Mouse (Mus musculus) erythroblast, embryonic 14.5 days (primary cell): ENCODE results near the gene Trim65.

Experiments
- GATA1 ChIP-seq: IDR thresholded peaks from 2 replicates; pipeline ENCODE4 v1.6.1; 2012; ENCODE audit warnings: low read length, inconsistent platforms, mixed read lengths
- TAL1 ChIP-seq: IDR thresholded peaks from 3 replicates; pipeline ENCODE4 v1.6.1; 2012; ENCODE audit warnings: low read length, inconsistent platforms, mixed read lengths

DNA sequence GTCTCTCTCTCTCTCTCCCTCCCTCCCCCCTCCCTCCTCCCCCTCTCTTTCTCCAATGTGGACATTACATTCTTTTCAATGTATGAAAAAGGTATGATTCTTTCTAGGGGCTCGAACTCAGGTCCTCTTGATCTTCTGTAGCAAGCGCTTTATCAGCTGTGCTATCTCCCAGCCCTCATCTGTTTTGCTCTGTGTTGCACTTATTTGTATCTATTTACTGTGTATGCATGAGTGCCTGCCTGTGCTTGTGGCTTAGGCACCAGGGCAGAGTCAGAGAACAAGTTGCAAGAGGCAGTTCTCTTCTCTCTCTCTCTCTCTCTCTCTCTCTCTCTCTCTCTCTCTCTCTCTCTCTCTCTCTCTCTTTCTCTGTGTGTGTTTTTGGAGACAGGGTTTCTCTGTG lies 25.9 kb downstream of the Trim65 start:
- TF ChIP-seq GATA1 (no peak), TAL1 (no peak)
